Mouse (Mus musculus) midbrain, embryonic 13.5 days (tissue): ENCODE data around the gene Klk7. TPM values are rescaled to one million over a fixed set of nuclear protein-coding genes. Genes with fewer than 3 reads are reported as not detected.

Experiments
- ATAC-seq: fragments of 200-750 bp; cut with Nextera tagmentation; 2 replicates; pipeline ENCODE4 v1.8.0; 2017; ENCODE audit warnings: mild to moderate bottlenecking, moderate TSS enrichment, moderate library complexity
- H3K27ac ChIP-seq: fragments of 300-500 bp; sonication (generic); 2 replicates; pipeline ENCODE4 v1.5.1; 2015; ENCODE audit warnings: inconsistent platforms, mild to moderate bottlenecking, moderate library complexity
- H3K27me3 ChIP-seq: fragments of 300-500 bp; sonication (generic); 2 replicates; pipeline ENCODE4 v1.6.1; 2015; ENCODE audit warnings: mild to moderate bottlenecking, inconsistent platforms
- H3K36me3 ChIP-seq: fragments of 300-500 bp; sonication (generic); 2 replicates; pipeline ENCODE4 v1.6.1; 2015; ENCODE audit warnings: mild to moderate bottlenecking, inconsistent platforms
- H3K4me1 ChIP-seq: fragments of 300-500 bp; sonication (generic); replicated peaks from 2 replicates; pipeline ENCODE4 v1.6.1; 2015; ENCODE audit warnings: inconsistent platforms
- H3K4me2 ChIP-seq: fragments of 300-500 bp; sonication (generic); replicated peaks from 2 replicates; pipeline ENCODE4 v1.6.1; 2015; ENCODE audit warnings: moderate library complexity, mild to moderate bottlenecking, inconsistent platforms
- H3K4me3 ChIP-seq: fragments of 300-500 bp; sonication (generic); replicated peaks from 2 replicates; pipeline ENCODE4 v1.5.1; 2015; ENCODE audit warnings: mild to moderate bottlenecking, inconsistent platforms
- H3K9ac ChIP-seq: fragments of 300-500 bp; sonication (generic); replicated peaks from 2 replicates; pipeline ENCODE4 v1.6.1; 2015; ENCODE audit warnings: mild to moderate bottlenecking, inconsistent platforms
- H3K9me3 ChIP-seq: fragments of 300-500 bp; sonication (generic); 2 replicates; pipeline ENCODE4 v1.6.1; 2016; ENCODE audit warnings: mild to moderate bottlenecking, inconsistent platforms
- WGBS: fragments of 180-500 bp; shearing (Covaris S2); methylation state at CpG from one replicate; pipeline ENCODE4 v1.1.7; 2015; 5-methylcytosine and 5-hydroxymethylcytosine counted together
- polyA plus RNA-seq: library from polyadenylated mRNA; unstranded; fragments of >200 nt; fragmentation: Nextera tagmentation; extraction: Ambion mirVana; gene quantifications from 2 replicates; pipeline ENCODE4 v1.2.1, GENCODE M21; 2015

Klk7 gene
- polyA plus RNA-seq, 1 experiment from 2014 or later: not detected

GRCm38 (mm10) chr7:43778176-43778970, 32.7 kb upstream of the Klk7 start:
- peaks cover 5% of the 10 kb centered on the region for H3K27me3 ChIP-seq
- H3K4me3 ChIP-seq: no peak overlapping the region
- no peak for ATAC-seq
- H3K9me3 ChIP-seq: no peaks in the 10 kb centered on the region
- 87% methylated on average over 10 of the region's 10 CpGs for WGBS
- no peak overlapping the region for H3K9ac ChIP-seq
- H3K4me2 ChIP-seq: no peak overlapping the region
- no peak overlapping the region for H3K27ac ChIP-seq
- H3K36me3 ChIP-seq: no peaks in the 10 kb centered on the region
- H3K4me1 ChIP-seq: peaks cover 12% of the 10 kb centered on the region

- no peak overlapping the region for H3K4me2 ChIP-seq
- WGBS: 74% methylated on average over 6 of the region's 6 CpGs
- H3K4me3 ChIP-seq: no peak overlapping the region
- H3K36me3 ChIP-seq: no peaks in the 10 kb centered on the region
- H3K27ac ChIP-seq: no peak overlapping the region
- no peak for ATAC-seq
- H3K9me3 ChIP-seq: no peaks in the 10 kb centered on the region
- H3K27me3 ChIP-seq: peaks cover 7% of the 10 kb centered on the region
- H3K9ac ChIP-seq: no peak overlapping the region
- peaks cover 7% of the 10 kb centered on the region for H3K4me1 ChIP-seq
Observed at GRCm38 (mm10) chr7:43780241-43780640, 30.9 kb upstream of the Klk7 start.

- ATAC-seq: no peak
- H3K4me2 ChIP-seq: no peak within 1 kb of the TSS
- no peak within 1 kb of the TSS for H3K4me3 ChIP-seq
- H3K27ac ChIP-seq: no peak within 1 kb of the TSS
- peaks cover 7% of the 10 kb centered on the region for H3K27me3 ChIP-seq
- no peaks in the 10 kb centered on the region for H3K36me3 ChIP-seq
- H3K4me1 ChIP-seq: peaks cover 7% of the 10 kb centered on the region
- no peak within 1 kb of the TSS for H3K9ac ChIP-seq
- no peaks in the 10 kb centered on the region for H3K9me3 ChIP-seq
- WGBS: 52% methylated on average over 5 of the region's 5 CpGs
Observed at GRCm38 (mm10) chr7:43780746-43781145, 30.3 kb upstream of the Klk7 start, which contains the start of gene Klk10. Klk10 (plus strand) TSS chr7:43781035.

GRCm38 (mm10) chr7:43781541-43781940, 29.6 kb upstream of the Klk7 start:
- H3K4me3 ChIP-seq: no peak overlapping the region
- H3K9ac ChIP-seq: no peak overlapping the region
- no peak for ATAC-seq
- H3K9me3 ChIP-seq: no peaks in the 10 kb centered on the region
- peaks cover 7% of the 10 kb centered on the region for H3K4me1 ChIP-seq
- H3K27me3 ChIP-seq: peaks cover 7% of the 10 kb centered on the region
- H3K36me3 ChIP-seq: no peaks in the 10 kb centered on the region
- no peak overlapping the region for H3K4me2 ChIP-seq
- H3K27ac ChIP-seq: no peak overlapping the region
- WGBS: 90% methylated on average over 11 of the region's 11 CpGs

GRCm38 (mm10) chr7:43782275-43783265, 28.5 kb upstream of the Klk7 start:
- Histone ChIP-seq H3K36me3 (no peaks in the 10 kb centered on the region), H3K9me3 (no peaks in the 10 kb centered on the region), H3K27me3 (peaks cover 7% of the 10 kb centered on the region), H3K27ac (no peak overlapping the region), H3K4me1 (peaks cover 7% of the 10 kb centered on the region), H3K9ac (peak overlapping the region; percentile 56; the same call in 1 of the 2 replicates), H3K4me2 (peak overlapping the region; percentile 61), H3K4me3 (peak overlapping the region; percentile 36)
- WGBS: 7% methylated on average over 36 of the region's 36 CpGs
- ATAC-seq: peak; percentile 70

GRCm38 (mm10) chr7:43785286-43785685, 25.8 kb upstream of the Klk7 start:
- Histone ChIP-seq H3K27me3 (peaks cover 7% of the 10 kb centered on the region), H3K9ac (no peak overlapping the region), H3K4me1 (peaks cover 7% of the 10 kb centered on the region), H3K27ac (no peak overlapping the region), H3K4me2 (no peak overlapping the region), H3K9me3 (no peaks in the 10 kb centered on the region), H3K36me3 (no peaks in the 10 kb centered on the region), H3K4me3 (no peak overlapping the region)
- no peak for ATAC-seq
- WGBS: 77% methylated on average over 1 of the region's 1 CpGs

GRCm38 (mm10) chr7:43788096-43788495, 23.0 kb upstream of the Klk7 start:
- H3K9ac ChIP-seq: no peak overlapping the region
- ATAC-seq: no peak
- no peaks in the 10 kb centered on the region for H3K36me3 ChIP-seq
- H3K27me3 ChIP-seq: peaks cover 5% of the 10 kb centered on the region
- no peaks in the 10 kb centered on the region for H3K9me3 ChIP-seq
- WGBS: 81% methylated on average over 3 of the region's 3 CpGs
- H3K4me2 ChIP-seq: no peak overlapping the region
- no peaks in the 10 kb centered on the region for H3K4me1 ChIP-seq
- no peak overlapping the region for H3K27ac ChIP-seq
- H3K4me3 ChIP-seq: no peak overlapping the region

GRCm38 (mm10) chr7:43789295-43789694, 21.8 kb upstream of the Klk7 start:
- H3K9me3 ChIP-seq: no peaks in the 10 kb centered on the region
- H3K36me3 ChIP-seq: no peaks in the 10 kb centered on the region
- no peaks in the 10 kb centered on the region for H3K4me1 ChIP-seq
- no peak overlapping the region for H3K27ac ChIP-seq
- H3K4me3 ChIP-seq: no peak overlapping the region
- H3K9ac ChIP-seq: no peak overlapping the region
- no peaks in the 10 kb centered on the region; the same call in 1 of the 2 replicates for H3K27me3 ChIP-seq
- no peak overlapping the region for H3K4me2 ChIP-seq
- WGBS: 71% methylated on average over 2 of the region's 2 CpGs
- no peak for ATAC-seq

GRCm38 (mm10) chr7:43791591-43791990, 19.5 kb upstream of the Klk7 start, which contains the start of gene Klk9:
Klk9 (plus strand) TSS chr7:43791891.
- Histone ChIP-seq H3K4me2 (no peak within 1 kb of the TSS), H3K36me3 (no peaks in the 10 kb centered on the region), H3K4me1 (peaks cover 8% of the 10 kb centered on the region), H3K27me3 (peaks cover 20% of the 10 kb centered on the region), H3K4me3 (no peak within 1 kb of the TSS), H3K9me3 (no peaks in the 10 kb centered on the region), H3K9ac (no peak within 1 kb of the TSS), H3K27ac (no peak within 1 kb of the TSS)
- WGBS: 83% methylated on average over 7 of the region's 7 CpGs
- no peak for ATAC-seq

- no peak overlapping the region for H3K27ac ChIP-seq
- H3K4me2 ChIP-seq: peak overlapping the region; percentile 78
- H3K9ac ChIP-seq: 0 out of 2 replicates have a peak overlapping the region, but pooled peaks have one; percentile 51
- H3K36me3 ChIP-seq: no peaks in the 10 kb centered on the region
- H3K4me1 ChIP-seq: peaks cover 17% of the 10 kb centered on the region
- H3K27me3 ChIP-seq: peaks cover 45% of the 10 kb centered on the region
- 9% methylated on average over 8 of the region's 8 CpGs for WGBS
- no peaks in the 10 kb centered on the region for H3K9me3 ChIP-seq
- ATAC-seq: 0 out of 2 replicates have a peak, but pooled peaks have one; percentile 3
- H3K4me3 ChIP-seq: peak overlapping the region; percentile 49
Observed at GRCm38 (mm10) chr7:43796355-43796754, 14.7 kb upstream of the Klk7 start.

GRCm38 (mm10) chr7:43797333-43797769, 13.7 kb upstream of the Klk7 start, which contains the start of gene Klk8:
Klk8 (plus strand) TSS chr7:43797577.
- H3K4me1 ChIP-seq: peaks cover 17% of the 10 kb centered on the region
- no peaks in the 10 kb centered on the region for H3K36me3 ChIP-seq
- peaks cover 45% of the 10 kb centered on the region for H3K27me3 ChIP-seq
- H3K4me3 ChIP-seq: peak within 1 kb of the TSS; percentile 49
- H3K27ac ChIP-seq: no peak within 1 kb of the TSS
- WGBS: under 1% methylated on average over 28 of the region's 28 CpGs
- no peaks in the 10 kb centered on the region for H3K9me3 ChIP-seq
- peak; percentile 46 for ATAC-seq
- H3K4me2 ChIP-seq: peak within 1 kb of the TSS; percentile 78
- H3K9ac ChIP-seq: peak within 1 kb of the TSS; percentile 51
